Mouse (Mus musculus) adrenal gland, postnatal 36 days (tissue): ENCODE data around the gene Pecr. TPM values are rescaled to one million over a fixed set of nuclear protein-coding genes. Genes with fewer than 3 reads are reported as not detected.
A peak's percentile ranks its signal among the peaks of the same experiment; 100 is the strongest.

Source experiments
- DNase-seq, 2 experiments: peaks; one replicate each; pipeline ENCODE4 v3.0.0; 2021; ENCODE audit warnings: mixed read lengths in 1 of 2
- long read RNA-seq, 2 experiments: library from polyadenylated mRNA; stranded (forward); transcript quantifications; one replicate each; pipeline ENCODE4 v2.0.0; 2021; ENCODE audit warnings: borderline sequencing depth in 2 of 2
- total RNA-seq, 2 experiments: library from RNA; stranded (reverse); gene quantifications; 2 replicates each; pipeline ENCODE4 v1.2.3; 2021

Gene Pecr
- 10 to 100 TPM; 21.8 to 28.2 TPM for total RNA-seq
- long read RNA-seq, experiment 1, transcript Pecr-201 (8 exons, 1,186 nt) = major isoform, 39 of 46 reads
- long read RNA-seq, experiment 1, partial matches to known transcripts = 1 of 46 reads
- long read RNA-seq, experiment 1, other reads (novel, unspliced or antisense) = 6 of 46 reads
- long read RNA-seq, experiment 2, transcript Pecr-201 (8 exons, 1,186 nt) = major isoform, 18 of 21 reads
- long read RNA-seq, experiment 2, partial matches to known transcripts = 3 of 21 reads
- long read RNA-seq, experiment 2, other reads (novel, unspliced or antisense) = 0 of 21 reads

- DNase-seq = peak; percentile 96 to 98
Observed at GRCm38 (mm10) chr1:72283992-72284485, at the start of gene Pecr, which contains the start of gene Tmem169. TSS of gene Pecr (minus strand) at chr1:72284314. TSS of gene Tmem169 (plus strand) at chr1:72284369.

- DNase-seq = no peak
Observed at GRCm38 (mm10) chr1:72326162-72326821, 42.2 kb upstream of the Pecr start.

- DNase-seq = no peak
Observed at GRCm38 (mm10) chr1:72323248-72323647, 39.1 kb upstream of the Pecr start.

GRCm38 (mm10) chr1:72320759-72321158 is 36.6 kb upstream of the Pecr start:
- DNase-seq = no peak

GRCm38 (mm10) chr1:72316901-72317300 is 32.8 kb upstream of the Pecr start:
- DNase-seq = no peak

- DNase-seq = no peak
Observed at GRCm38 (mm10) chr1:72316409-72316808, 32.3 kb upstream of the Pecr start.

- DNase-seq = no peak
Observed at GRCm38 (mm10) chr1:72315447-72315846, 31.3 kb upstream of the Pecr start.

- no peak for DNase-seq
Observed at GRCm38 (mm10) chr1:72313399-72314039, 29.4 kb upstream of the Pecr start.

GRCm38 (mm10) chr1:72312701-72313398 is 28.7 kb upstream of the Pecr start:
- no peak for DNase-seq

- DNase-seq = no peak
Observed at GRCm38 (mm10) chr1:72309744-72310424, 25.8 kb upstream of the Pecr start.

- DNase-seq = no peak
Observed at GRCm38 (mm10) chr1:72308919-72309318, 24.8 kb upstream of the Pecr start.

GRCm38 (mm10) chr1:72307317-72307798 is 23.2 kb upstream of the Pecr start, which contains the start of gene Xrcc5:
TSS of gene Xrcc5 (plus strand) at chr1:72307421.
- DNase-seq = peak; percentile 93 to 94

- DNase-seq = peak; percentile 35 to 59
Observed at GRCm38 (mm10) chr1:72306679-72307181, 22.6 kb upstream of the Pecr start.

- DNase-seq = no peak
Observed at GRCm38 (mm10) chr1:72306241-72306640, 22.1 kb upstream of the Pecr start.

- no peak for DNase-seq
Observed at GRCm38 (mm10) chr1:72301845-72302244, 17.7 kb upstream of the Pecr start.

- DNase-seq = no peak
Observed at GRCm38 (mm10) chr1:72295746-72296145, 11.6 kb upstream of the Pecr start.

GRCm38 (mm10) chr1:72293869-72294663 is 10.0 kb upstream of the Pecr start:
- no peak for DNase-seq

GRCm38 (mm10) chr1:72291925-72292324 is 7.8 kb upstream of the Pecr start:
- no peak for DNase-seq

- no peak for DNase-seq
Observed at GRCm38 (mm10) chr1:72291421-72291820, 7.3 kb upstream of the Pecr start.

- no peak for DNase-seq
Observed at GRCm38 (mm10) chr1:72290896-72291295, 6.8 kb upstream of the Pecr start.
